Mouse (Mus musculus): Measurements from ENCODE around the gene 5730409E04Rik. TPM values are rescaled to one million over a fixed set of nuclear protein-coding genes. Genes with fewer than 3 reads are reported as not detected.
A peak's percentile ranks its signal among the peaks of the same experiment; 100 is the strongest.

Gene 5730409E04Rik
- polyA plus RNA-seq, 1 experiment = 2.4 TPM

DNA sequence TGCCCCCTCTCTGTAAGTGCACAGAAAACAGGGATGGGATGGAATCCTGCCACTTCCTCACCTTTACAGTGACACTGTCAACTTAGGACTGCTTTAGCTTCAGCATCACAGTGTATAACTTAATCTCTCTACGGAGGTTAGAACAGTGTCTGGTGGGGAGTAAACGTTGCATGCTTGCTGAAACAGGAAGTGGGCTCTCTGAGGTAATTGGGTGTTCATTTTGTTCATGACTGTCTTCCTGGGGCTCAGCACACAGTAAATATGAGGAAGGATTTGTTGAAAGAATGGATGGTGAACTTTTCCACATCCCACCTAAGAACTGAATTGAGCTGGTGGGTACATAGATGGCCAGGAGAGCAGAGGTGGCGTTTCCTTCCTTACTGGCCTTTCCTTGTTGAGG is 31.7 kb upstream of the 5730409E04Rik start:
- Histone ChIP-seq H3K27me3 (ENCODE audit: control insufficient read depth, insufficient read depth, insufficient read length) (no peaks in the 10 kb centered on the region), H3K4me3 (ENCODE audit: insufficient read depth, poor library complexity, severe bottlenecking) (no peak overlapping the region), H3K79me2 (ENCODE audit: control insufficient read depth, insufficient read depth) (no peaks in the 10 kb centered on the region), H3K36me3 (ENCODE audit: control insufficient read depth, insufficient read depth) (peaks cover 96% of the 10 kb centered on the region), H3ac (ENCODE audit: control insufficient read depth, insufficient read length, low read depth) (no peak overlapping the region), H3K79me3 (ENCODE audit: low read depth) (no peaks in the 10 kb centered on the region)
- TF ChIP-seq USF1 (IDR thresholded peaks at IDR 0.05; ENCODE audit: low read depth) (no peak), CEBPB (IDR thresholded peaks at IDR 0.05; ENCODE audit: low read depth) (no peak), MYOG (IDR thresholded peaks at IDR 0.05; ENCODE audit: control insufficient read depth, extremely low read depth, insufficient read length) (no peak), MYOD1 (IDR thresholded peaks at IDR 0.05; ENCODE audit: control insufficient read depth, insufficient read length, low read depth) (no peak), FOSL1 (IDR thresholded peaks at IDR 0.05; ENCODE audit: insufficient read depth, low read length, poor library complexity, severe bottlenecking) (no peak)

GRCm38 (mm10) chr4:126579077-126579476 is 30.5 kb upstream of the 5730409E04Rik start:
- no peak for TF ChIP-seq FOSL1 (IDR thresholded peaks at IDR 0.05; ENCODE audit: insufficient read depth, low read length, poor library complexity, severe bottlenecking)
- TF ChIP-seq CEBPB (IDR thresholded peaks at IDR 0.05; ENCODE audit: low read depth) = no peak
- TF ChIP-seq MYOD1 (IDR thresholded peaks at IDR 0.05; ENCODE audit: control insufficient read depth, insufficient read length, low read depth) = no peak
- no peak for TF ChIP-seq MYOG (IDR thresholded peaks at IDR 0.05; ENCODE audit: control insufficient read depth, extremely low read depth, insufficient read length)
- no peak for TF ChIP-seq MAX (IDR thresholded peaks at IDR 0.05)
- no peak for TF ChIP-seq CTCF (IDR thresholded peaks at IDR 0.05; ENCODE audit: control insufficient read depth, insufficient read depth, insufficient read length)
- no peak for TF ChIP-seq USF1 (IDR thresholded peaks at IDR 0.05; ENCODE audit: low read depth)
- Histone ChIP-seq H3ac (ENCODE audit: control insufficient read depth, insufficient read length, low read depth) (no peak overlapping the region), H3K79me3 (ENCODE audit: low read depth) (no peaks in the 10 kb centered on the region), H3K79me2 (ENCODE audit: control insufficient read depth, insufficient read depth) (no peaks in the 10 kb centered on the region), H3K36me3 (ENCODE audit: control insufficient read depth, insufficient read depth) (peaks cover 95% of the 10 kb centered on the region), H3K4me3 (ENCODE audit: insufficient read depth, poor library complexity, severe bottlenecking) (no peak overlapping the region), H3K27me3 (ENCODE audit: control insufficient read depth, insufficient read depth, insufficient read length) (no peaks in the 10 kb centered on the region)

- no peaks in the 10 kb centered on the region for H3K79me3 ChIP-seq (ENCODE audit: low read depth)
- no peak overlapping the region for H3K4me3 ChIP-seq (ENCODE audit: insufficient read depth, poor library complexity, severe bottlenecking)
- TF ChIP-seq CTCF (IDR thresholded peaks at IDR 0.05; ENCODE audit: control insufficient read depth, insufficient read depth, insufficient read length) (no peak), FOSL1 (IDR thresholded peaks at IDR 0.05; ENCODE audit: insufficient read depth, low read length, poor library complexity, severe bottlenecking) (no peak), MAX (IDR thresholded peaks at IDR 0.05) (no peak)
- no peaks in the 10 kb centered on the region for H3K27me3 ChIP-seq (ENCODE audit: control insufficient read depth, insufficient read depth, insufficient read length)
- no peak overlapping the region for H3ac ChIP-seq (ENCODE audit: control insufficient read depth, insufficient read length, low read depth)
- peaks cover 76% of the 10 kb centered on the region for H3K36me3 ChIP-seq (ENCODE audit: control insufficient read depth, insufficient read depth)
- H3K79me2 ChIP-seq (ENCODE audit: control insufficient read depth, insufficient read depth) = no peaks in the 10 kb centered on the region
These were observed 23.9 kb upstream of the 5730409E04Rik start for GRCm38 (mm10) chr4:126585739-126586138.

GRCm38 (mm10) chr4:126592039-126592438 is 17.6 kb upstream of the 5730409E04Rik start:
- TF ChIP-seq MYOD1 (IDR thresholded peaks at IDR 0.05; ENCODE audit: control insufficient read depth, insufficient read length, low read depth) = no peak
- TF ChIP-seq CTCF (IDR thresholded peaks at IDR 0.05; ENCODE audit: control insufficient read depth, insufficient read depth, insufficient read length) = no peak
- no peak for TF ChIP-seq MYOG (IDR thresholded peaks at IDR 0.05; ENCODE audit: control insufficient read depth, extremely low read depth, insufficient read length)
- TF ChIP-seq FOSL1 (IDR thresholded peaks at IDR 0.05; ENCODE audit: insufficient read depth, low read length, poor library complexity, severe bottlenecking) = no peak
- TF ChIP-seq CEBPB (IDR thresholded peaks at IDR 0.05; ENCODE audit: low read depth) = no peak
- no peak for TF ChIP-seq MAX (IDR thresholded peaks at IDR 0.05)
- TF ChIP-seq USF1 (IDR thresholded peaks at IDR 0.05; ENCODE audit: low read depth) = no peak
- peaks cover 52% of the 10 kb centered on the region for H3K36me3 ChIP-seq (ENCODE audit: control insufficient read depth, insufficient read depth)

GRCm38 (mm10) chr4:126599971-126600754 is 9.5 kb upstream of the 5730409E04Rik start:
- Histone ChIP-seq H3K27me3 (ENCODE audit: control insufficient read depth, insufficient read depth, insufficient read length) (no peaks in the 10 kb centered on the region), H3K36me3 (ENCODE audit: control insufficient read depth, insufficient read depth) (no peaks in the 10 kb centered on the region), H3ac (ENCODE audit: control insufficient read depth, insufficient read length, low read depth) (no peak overlapping the region), H3K79me2 (ENCODE audit: control insufficient read depth, insufficient read depth) (no peaks in the 10 kb centered on the region), H3K4me3 (ENCODE audit: insufficient read depth, poor library complexity, severe bottlenecking) (no peak overlapping the region), H3K79me3 (ENCODE audit: low read depth) (no peaks in the 10 kb centered on the region)
- TF ChIP-seq CTCF (IDR thresholded peaks at IDR 0.05; ENCODE audit: control insufficient read depth, insufficient read depth, insufficient read length) = peak; percentile 27
- no peak for TF ChIP-seq MAX (IDR thresholded peaks at IDR 0.05)

More at GRCm38 (mm10) chr4:126592039-126592438, 17.6 kb upstream of the 5730409E04Rik start:
- no peak overlapping the region for H3K4me3 ChIP-seq (ENCODE audit: insufficient read depth, poor library complexity, severe bottlenecking)
- no peak overlapping the region for H3ac ChIP-seq (ENCODE audit: control insufficient read depth, insufficient read length, low read depth)
- H3K79me2 ChIP-seq (ENCODE audit: control insufficient read depth, insufficient read depth) = no peaks in the 10 kb centered on the region
- no peaks in the 10 kb centered on the region for H3K27me3 ChIP-seq (ENCODE audit: control insufficient read depth, insufficient read depth, insufficient read length)
- no peaks in the 10 kb centered on the region for H3K79me3 ChIP-seq (ENCODE audit: low read depth)
